Mouse (Mus musculus): ENCODE data around the gene Zmynd12.

GRCm38 (mm10) chr4:119490806-119491205, 68.2 kb downstream of the Zmynd12 start:
- peak; percentile 43; the same call in 1 of the 2 replicates for TF ChIP-seq CTCF (IDR thresholded peaks at IDR 0.05; ENCODE audit: borderline replicate concordance, extremely low read depth, insufficient read depth, insufficient read length)
- TF ChIP-seq POLR2A (IDR thresholded peaks at IDR 0.05; ENCODE audit: borderline replicate concordance, extremely low read depth, insufficient read depth, insufficient read length, poor library complexity, severe bottlenecking) = no peak

Measured in brain, embryonic 14.5 days (tissue).